Mouse (Mus musculus) small intestine, adult 10 weeks (tissue): ENCODE data around the gene Gm5725. TPM values are rescaled to one million over a fixed set of nuclear protein-coding genes. Genes with fewer than 3 reads are reported as not detected.

Source experiments
- polyA plus RNA-seq: library from polyadenylated mRNA; stranded (reverse); fragments of 350-450 nt; fragmentation: Illumina TruSeq; extraction: RNeasy Lipid Tissue Mini Kit (QIAGEN cat#74804); gene quantifications from one replicate; pipeline ENCODE4 v1.2.3, GENCODE M21; 2014; ENCODE audit warnings: low replicate concordance

The Gm5725 gene
- polyA plus RNA-seq, result not detected

DNA sequence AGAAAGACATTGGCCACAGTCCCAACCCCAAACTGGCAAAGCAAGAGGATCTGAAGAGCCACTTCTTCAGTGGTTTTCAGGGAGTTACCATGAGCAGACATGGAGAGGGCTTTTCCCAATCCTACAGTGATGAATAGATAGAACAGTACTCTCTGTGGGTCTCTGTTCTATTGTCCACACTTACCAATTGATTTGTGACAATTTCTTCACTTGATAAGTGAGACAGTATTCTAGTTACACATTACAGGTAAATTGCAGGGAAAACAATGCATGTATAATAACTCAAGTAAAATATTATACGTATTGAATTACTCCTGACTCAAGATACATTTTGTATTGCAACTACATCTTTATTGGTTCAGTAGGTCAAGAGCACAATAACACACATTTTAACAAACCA lies at the start of gene Gm5725:
TSS of gene Gm5725 (minus strand) at position 101 of the 400 bp plus-strand sequence.

DNA sequence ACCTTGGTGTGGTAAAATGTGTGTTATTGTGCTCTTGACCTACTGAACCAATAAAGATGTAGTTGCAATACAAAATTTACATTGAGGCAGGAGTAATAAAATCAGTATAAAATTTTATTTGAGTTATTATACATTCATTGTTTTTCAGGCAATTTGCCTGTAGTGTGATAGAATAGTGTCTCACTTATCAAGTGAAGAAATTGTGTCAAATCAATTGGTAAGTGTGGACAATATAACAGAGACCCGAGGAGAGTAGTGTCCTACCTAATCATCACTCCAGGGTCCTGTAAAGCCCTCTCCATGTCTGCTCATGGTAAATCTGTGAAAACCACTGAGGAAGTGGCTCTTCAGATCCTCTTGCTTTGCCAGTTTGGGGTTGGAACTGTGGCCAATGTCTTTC lies 12.0 kb downstream of the Gm5725 start, which contains the start of gene Vmn1r135:
TSS of gene Vmn1r135 (plus strand) at position 301 of the 400 bp plus-strand sequence.

DNA sequence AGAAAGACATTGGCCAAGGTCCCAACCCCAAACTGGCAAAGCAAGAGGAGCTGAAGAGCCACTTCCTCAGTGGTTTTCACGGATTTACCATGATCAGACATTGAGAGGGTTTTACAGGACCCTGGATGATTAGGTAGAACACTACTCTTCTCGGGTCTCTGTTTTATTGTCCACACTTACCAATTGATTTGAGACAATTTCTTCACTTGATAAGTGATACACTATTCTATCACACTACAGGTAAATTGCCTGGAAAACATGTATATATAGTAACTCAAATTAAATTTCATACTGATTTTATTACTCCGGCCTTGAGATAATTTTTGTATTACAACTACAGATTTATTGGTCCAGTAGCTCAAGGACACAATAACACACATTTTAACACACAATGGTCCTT lies 47.4 kb downstream of the Gm5725 start, which contains the start of gene Gm4177:
TSS of gene Gm4177 (minus strand) at position 101 of the 400 bp plus-strand sequence.

Other genes with a start within 250 kb of the Gm5725 start
- not detected for gene Vmn1r132, start 230.2 kb downstream of the Gm5725 start, polyA plus RNA-seq
- not detected for gene Gm4175, start 82.8 kb downstream of the Gm5725 start, polyA plus RNA-seq
- not detected for gene Gm4177, start 47.5 kb downstream of the Gm5725 start, polyA plus RNA-seq
- gene Vmn1r135, start 11.9 kb downstream of the Gm5725 start, polyA plus RNA-seq, result not detected
- gene Gm5891, start 77.0 kb upstream of the Gm5725 start, polyA plus RNA-seq, result not detected
- gene Vmn1r137, start 150.3 kb upstream of the Gm5725 start, polyA plus RNA-seq, result not detected
- gene Vmn1r138, start 184.6 kb upstream of the Gm5725 start, polyA plus RNA-seq, result not detected
- gene Gm6176, start 212.0 kb upstream of the Gm5725 start, polyA plus RNA-seq, result not detected
- not detected for gene Vmn1r139, start 224.8 kb upstream of the Gm5725 start, polyA plus RNA-seq